Mouse (Mus musculus) midbrain, embryonic 14.5 days (tissue): Measurements from ENCODE around the gene Ptprj. TPM values are rescaled to one million over a fixed set of nuclear protein-coding genes. Genes with fewer than 3 reads are reported as not detected.
"Not testable (repeated sequence)": the region's sequence is repeated elsewhere in the genome, so short reads cannot be mapped to it uniquely, and the experiment has no call there.

Source experiments
- ATAC-seq: fragments of 200-750 bp; cut with Nextera tagmentation; 2 replicates; pipeline ENCODE4 v1.8.0; 2017; ENCODE audit warnings: moderate number of reproducible peaks, moderate library complexity; ENCODE audit not compliant: low FRiP score, low TSS enrichment
- DNase-seq: peaks from one replicate; pipeline ENCODE4 v3.0.0-alpha.2; 2015
- H3K27ac ChIP-seq: fragments of 300-500 bp; sonication (generic); replicated peaks from 2 replicates; pipeline ENCODE4 v1.5.1; 2014; ENCODE audit warnings: mild to moderate bottlenecking, low read depth, low read length, moderate library complexity
- H3K27me3 ChIP-seq: fragments of 300-500 bp; sonication (generic); 2 replicates; pipeline ENCODE4 v1.6.1; 2014; ENCODE audit warnings: low read length, control low read depth, mixed read lengths; ENCODE audit not compliant: control insufficient read depth, insufficient read depth
- H3K36me3 ChIP-seq: fragments of 300-500 bp; sonication (generic); 2 replicates; pipeline ENCODE4 v1.6.1; 2014; ENCODE audit warnings: low read length, control low read depth; ENCODE audit not compliant: control insufficient read depth, insufficient read depth
- H3K4me1 ChIP-seq: fragments of 300-500 bp; sonication (generic); 2 replicates; pipeline ENCODE4 v1.6.1; 2014; ENCODE audit warnings: mild to moderate bottlenecking, antibody characterized with exemption, low read length, control low read depth; ENCODE audit not compliant: control insufficient read depth, insufficient read depth
- H3K4me2 ChIP-seq: fragments of 300-500 bp; sonication (generic); 2 replicates; pipeline ENCODE4 v1.6.1; 2014; ENCODE audit warnings: mild to moderate bottlenecking, low read length, moderate library complexity
- H3K4me3 ChIP-seq: fragments of 300-500 bp; sonication (generic); replicated peaks from 2 replicates; pipeline ENCODE4 v1.5.1; 2014; ENCODE audit warnings: low read depth, low read length
- H3K9ac ChIP-seq: fragments of 300-500 bp; sonication (generic); replicated peaks from 2 replicates; pipeline ENCODE4 v1.6.1; 2014; ENCODE audit warnings: mild to moderate bottlenecking, low read length, moderate library complexity
- H3K9me3 ChIP-seq: fragments of 300-500 bp; sonication (generic); 2 replicates; pipeline ENCODE4 v1.6.1; 2016; ENCODE audit warnings: low read length, control low read depth, mixed read lengths; ENCODE audit not compliant: control insufficient read depth
- WGBS: fragments of 180-500 bp; shearing (Covaris S2); extraction: QIAGEN DNeasy Blood & Tissue Kit; methylation state at CpG from one replicate; pipeline ENCODE4 v1.1.7; 2014; 5-methylcytosine and 5-hydroxymethylcytosine counted together
- polyA plus RNA-seq: library from polyadenylated mRNA; unstranded; fragments of >200 nt; fragmentation: Nextera tagmentation; extraction: Ambion mirVana; gene quantifications from 2 replicates; pipeline ENCODE4 v1.2.1, GENCODE M21; 2014

Ptprj gene
- polyA plus RNA-seq, 1 experiment from 2014 or later = 7.1 TPM

DNA sequence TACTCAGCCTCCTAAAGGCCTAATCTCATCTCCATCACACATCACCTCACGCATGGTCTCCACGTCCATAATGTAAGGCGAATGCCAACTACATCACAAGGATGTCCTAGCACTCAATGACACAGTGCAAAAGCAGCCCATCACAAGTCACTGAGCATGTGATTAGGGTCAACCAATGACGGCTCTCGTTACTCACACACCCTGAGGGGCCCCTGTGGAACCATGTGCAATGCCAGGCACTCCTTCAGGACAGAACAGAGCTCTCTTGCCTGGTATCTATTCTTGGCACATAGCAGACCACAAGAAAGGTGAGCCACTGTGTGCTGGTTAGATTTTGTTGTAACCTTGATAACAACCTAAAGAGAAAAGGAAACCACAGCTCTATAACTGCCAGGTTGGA lies 116.7 kb downstream of the Ptprj start:
- ATAC-seq = no peak
- DNase-seq = no peak
- Histone ChIP-seq H3K9me3 (no peaks in the 10 kb centered on the region), H3K36me3 (peaks cover 20% of the 10 kb centered on the region), H3K27ac (no peak overlapping the region), H3K4me3 (no peak overlapping the region), H3K4me2 (no peak overlapping the region), H3K27me3 (no peaks in the 10 kb centered on the region), H3K9ac (no peak overlapping the region), H3K4me1 (no peaks in the 10 kb centered on the region)
- 91% methylated on average over 5 of the region's 5 CpGs for WGBS

DNA sequence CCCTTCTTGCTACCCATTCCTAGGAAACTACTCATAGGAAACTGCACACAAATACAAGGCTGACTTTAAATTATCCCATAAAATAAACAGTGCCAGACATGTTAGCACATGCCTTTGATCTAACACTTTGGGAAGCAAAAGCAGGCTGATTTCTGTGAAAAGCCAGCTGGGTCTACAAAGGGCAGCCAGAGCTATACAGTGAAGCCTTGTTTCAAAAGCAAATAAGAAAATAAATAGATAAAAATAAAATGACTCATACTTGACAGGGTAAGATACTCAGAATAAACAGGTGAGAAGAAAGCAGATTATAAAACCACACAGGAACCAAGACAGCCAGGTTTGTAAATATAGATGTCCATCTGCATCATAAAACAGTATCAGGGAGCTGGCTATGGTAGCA lies 118.2 kb downstream of the Ptprj start:
- Histone ChIP-seq H3K27me3 (no peaks in the 10 kb centered on the region), H3K27ac (no peak overlapping the region), H3K9me3 (no peaks in the 10 kb centered on the region), H3K4me2 (no peak overlapping the region), H3K4me3 (no peak overlapping the region), H3K4me1 (no peaks in the 10 kb centered on the region), H3K9ac (no peak overlapping the region), H3K36me3 (peaks cover 26% of the 10 kb centered on the region)
- DNase-seq = no peak
- ATAC-seq = no peak

DNA sequence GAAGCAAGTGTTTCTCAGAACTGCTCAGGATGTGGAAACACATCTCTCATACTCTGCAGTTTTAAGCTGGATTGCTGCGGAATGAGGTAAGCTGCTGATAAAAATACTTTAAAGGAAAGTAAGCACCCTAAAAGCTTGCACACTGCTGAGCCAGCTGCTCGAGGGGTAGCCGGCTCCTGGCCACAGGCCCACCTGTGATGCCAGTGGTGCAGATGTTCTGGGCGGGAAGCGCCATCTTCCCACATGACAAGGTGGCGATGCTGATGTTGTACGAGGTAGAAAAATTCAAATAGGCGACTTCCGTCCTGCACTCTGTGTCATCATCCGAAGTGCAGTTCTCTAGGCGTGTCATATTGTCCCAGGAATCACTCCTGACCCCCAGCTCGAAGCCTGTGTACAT lies 122.5 kb downstream of the Ptprj start:
- 91% methylated on average over 12 of the region's 12 CpGs for WGBS
- Histone ChIP-seq H3K9ac (no peak overlapping the region), H3K36me3 (peaks cover 39% of the 10 kb centered on the region), H3K27ac (no peak overlapping the region), H3K4me1 (no peaks in the 10 kb centered on the region), H3K9me3 (no peaks in the 10 kb centered on the region), H3K4me2 (no peak overlapping the region), H3K27me3 (no peaks in the 10 kb centered on the region), H3K4me3 (no peak overlapping the region)
- ATAC-seq (no peak), DNase-seq (no peak)

DNA sequence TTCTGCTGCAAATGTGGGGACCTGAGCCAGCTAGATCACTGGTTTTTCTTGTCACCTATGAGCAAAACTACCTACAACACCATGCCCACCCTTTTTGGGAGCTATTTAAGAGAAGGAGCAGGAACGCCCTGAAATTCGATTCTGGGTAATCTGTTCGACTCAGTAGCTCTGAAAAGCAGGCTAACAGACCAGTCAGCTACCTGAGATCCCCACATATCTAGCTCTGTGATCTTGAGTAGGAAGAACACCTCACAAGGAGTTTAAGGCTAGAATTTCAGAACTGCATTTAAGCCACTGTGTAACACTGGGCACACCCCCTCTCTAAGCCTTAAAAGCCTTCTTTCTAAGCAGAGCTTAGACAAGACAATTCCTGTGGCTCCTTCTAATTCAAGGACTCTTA lies 128.1 kb downstream of the Ptprj start:
- Histone ChIP-seq H3K9me3 (no peaks in the 10 kb centered on the region), H3K4me2 (no peak overlapping the region), H3K4me3 (no peak overlapping the region), H3K27me3 (no peaks in the 10 kb centered on the region), H3K36me3 (peaks cover 27% of the 10 kb centered on the region), H3K27ac (no peak overlapping the region), H3K9ac (no peak overlapping the region), H3K4me1 (no peaks in the 10 kb centered on the region)
- DNase-seq (no peak), ATAC-seq (no peak)
- 83% methylated on average over 3 of the region's 3 CpGs for WGBS

DNA sequence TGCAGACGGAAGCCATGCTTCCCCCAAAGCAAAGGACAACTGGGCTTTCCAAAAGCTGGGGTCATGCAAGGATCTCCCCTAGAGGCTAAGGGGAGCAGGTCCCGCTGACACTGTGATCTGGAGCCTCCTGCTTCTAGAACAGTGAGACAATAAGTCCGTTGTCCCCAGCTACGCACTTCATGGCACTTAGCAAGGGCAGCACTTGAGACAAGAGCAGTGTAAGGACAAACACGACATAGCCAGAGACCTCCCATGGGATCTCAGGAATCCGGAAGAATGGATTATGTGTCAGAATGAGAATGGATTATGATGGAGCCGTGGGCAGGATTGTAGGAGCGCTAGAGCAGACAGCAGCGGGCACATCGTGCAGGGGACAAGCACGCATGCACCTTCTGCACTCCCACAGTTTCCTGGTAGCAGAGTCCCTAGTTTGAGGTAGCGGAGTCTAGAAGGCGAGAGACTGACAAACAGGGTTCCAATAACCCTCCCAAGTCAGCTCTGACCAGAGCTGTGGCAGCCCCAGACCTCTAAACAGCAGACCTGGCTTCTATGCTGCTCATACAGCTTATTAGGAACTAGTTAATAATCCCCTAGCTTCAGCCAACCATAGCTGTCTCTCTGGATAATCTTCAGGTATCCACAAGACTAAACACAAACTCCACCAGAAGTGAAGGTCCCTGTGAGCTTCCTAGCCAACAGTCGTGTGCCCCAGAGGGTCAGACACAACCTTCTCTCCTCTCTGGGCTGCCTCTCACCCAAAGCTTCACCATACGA lies 131.3 kb downstream of the Ptprj start:
- H3K36me3 ChIP-seq = peaks cover 18% of the 10 kb centered on the region
- no peak for ATAC-seq
- 88% methylated on average over 15 of the region's 15 CpGs for WGBS

DNA sequence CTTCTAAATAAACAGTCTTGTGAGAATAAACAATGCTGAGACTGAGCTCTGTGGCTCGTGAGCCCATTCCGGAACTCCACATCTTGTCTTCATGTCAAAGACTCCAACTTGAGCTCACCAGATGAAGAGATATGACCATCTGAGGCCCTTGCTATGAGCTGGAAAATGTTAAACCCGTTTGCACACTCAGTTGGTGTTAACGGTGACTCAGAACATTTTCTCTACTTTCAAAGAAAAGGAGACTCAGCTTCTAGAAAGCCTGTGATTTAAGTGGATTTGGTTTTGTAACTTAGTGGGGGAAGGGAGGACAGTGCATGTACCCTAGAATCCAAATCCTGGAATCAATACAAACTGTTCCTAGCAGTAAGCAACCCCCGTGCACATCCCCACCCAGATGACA lies 136.6 kb downstream of the Ptprj start:
- no peaks in the 10 kb centered on the region for H3K4me1 ChIP-seq
- WGBS = 85% methylated on average over 5 of the region's 5 CpGs
- no peak for DNase-seq

More for the DNA sequence above, 131.3 kb downstream of the Ptprj start:
- H3K9me3 ChIP-seq = no peaks in the 10 kb centered on the region
- no peak overlapping the region for H3K4me2 ChIP-seq
- H3K4me3 ChIP-seq = no peak overlapping the region
- no peaks in the 10 kb centered on the region for H3K27me3 ChIP-seq
- no peak overlapping the region for H3K27ac ChIP-seq
- H3K4me1 ChIP-seq = no peaks in the 10 kb centered on the region
- no peak for DNase-seq
- no peak overlapping the region for H3K9ac ChIP-seq

DNA sequence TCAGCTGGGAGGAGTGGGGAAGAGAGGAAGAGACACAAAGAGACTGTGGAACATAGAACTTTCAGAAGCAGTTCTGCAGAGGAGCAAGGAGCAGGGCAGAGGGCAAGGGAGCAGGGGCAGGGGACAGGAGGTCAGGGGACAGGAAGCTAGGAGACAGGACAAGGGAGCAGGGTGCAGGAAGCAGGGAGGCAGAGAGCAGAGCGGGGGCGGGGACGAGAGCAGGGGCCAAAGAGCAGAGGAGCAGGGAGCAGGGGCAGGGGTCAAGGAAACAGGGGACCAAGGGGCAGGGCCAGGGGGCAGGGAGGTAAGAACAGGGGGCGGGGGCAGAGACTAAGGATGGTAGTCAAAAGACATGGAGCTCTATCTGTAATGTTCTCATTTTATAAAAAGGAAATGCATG lies 138.6 kb downstream of the Ptprj start:
- H3K4me2 ChIP-seq, H3K27ac ChIP-seq, H3K9ac ChIP-seq, H3K4me3 ChIP-seq, DNase-seq, H3K36me3 ChIP-seq, H3K27me3 ChIP-seq, H3K4me1 ChIP-seq, ATAC-seq, H3K9me3 ChIP-seq: not testable (repeated sequence)
- WGBS = 58% methylated on average over 4 of the region's 4 CpGs

More for the DNA sequence above, 136.6 kb downstream of the Ptprj start:
- Histone ChIP-seq H3K9ac (no peak overlapping the region), H3K27ac (no peak overlapping the region), H3K9me3 (no peaks in the 10 kb centered on the region), H3K36me3 (no peaks in the 10 kb centered on the region; the same call in 1 of the 2 replicates), H3K4me2 (no peak overlapping the region), H3K27me3 (no peaks in the 10 kb centered on the region), H3K4me3 (no peak overlapping the region)
- no peak for ATAC-seq

DNA sequence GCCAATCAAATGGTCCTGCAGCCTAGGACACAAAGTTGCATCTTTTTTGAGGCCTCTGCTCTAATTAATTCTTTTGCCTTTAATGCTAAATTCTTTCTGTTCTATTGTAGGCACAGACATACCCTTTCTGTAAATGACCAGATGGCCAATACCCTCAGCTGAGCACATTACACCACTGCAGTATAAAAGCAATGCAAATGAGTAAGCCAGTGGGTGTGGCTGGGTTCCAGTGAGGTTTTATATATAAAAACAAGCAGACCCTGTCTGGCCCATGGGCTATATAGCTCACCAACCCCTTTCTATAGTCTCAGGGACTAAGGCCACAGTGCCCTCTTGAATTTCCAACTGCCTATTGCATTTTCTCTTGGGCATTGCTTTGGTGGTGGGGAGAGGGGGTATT lies 140.3 kb downstream of the Ptprj start:
- not testable (repeated sequence) for DNase-seq, H3K27me3 ChIP-seq, H3K27ac ChIP-seq, H3K36me3 ChIP-seq, H3K4me3 ChIP-seq, H3K4me2 ChIP-seq, H3K4me1 ChIP-seq, H3K9me3 ChIP-seq, H3K9ac ChIP-seq, ATAC-seq

DNA sequence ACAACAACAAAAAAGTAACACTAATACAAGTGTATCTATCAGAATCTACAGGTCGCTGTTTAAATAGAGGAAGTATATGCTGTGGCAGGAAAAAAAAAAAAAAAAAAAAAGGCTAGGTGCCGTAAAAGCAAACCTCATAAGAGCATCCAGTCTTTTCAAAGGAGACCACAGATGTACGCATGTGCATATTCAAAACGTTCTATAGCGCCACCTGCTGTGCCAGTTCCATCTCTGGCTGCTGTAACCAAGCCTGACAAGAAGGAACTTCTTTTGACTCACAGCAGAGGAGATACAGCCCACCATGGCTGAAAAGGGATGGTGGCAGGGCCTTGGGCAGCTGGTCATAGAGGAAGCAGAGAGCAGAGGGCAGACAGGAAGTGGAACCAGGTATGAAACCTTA lies 143.0 kb downstream of the Ptprj start:
- not testable (repeated sequence) for H3K27me3 ChIP-seq, H3K27ac ChIP-seq, H3K4me3 ChIP-seq, H3K9ac ChIP-seq, H3K36me3 ChIP-seq, H3K4me2 ChIP-seq, H3K9me3 ChIP-seq, ATAC-seq, DNase-seq, H3K4me1 ChIP-seq
- 88% methylated on average over 1 of the region's 5 CpGs for WGBS
